Mouse (Mus musculus): ENCODE data around the gene Stn1.
"Not testable (repeated sequence)": the region's sequence is repeated elsewhere in the genome, so short reads cannot be mapped to it uniquely, and the experiment has no call there.

Gene Stn1

GRCm38 (mm10) chr19:47537300-47537792 is at the start of gene Stn1:
Gene Stn1, minus strand, starts transcription at chr19:47537507.
- in situ Hi-C loops (cut with MboI; ENCODE audit: low sequenced_read_pairs): no loop called here

GRCm38 (mm10) chr19:47587009-47587408 is 49.7 kb upstream of the Stn1 start:
- in situ Hi-C loops (cut with MboI; ENCODE audit: low sequenced_read_pairs): no loop called here

DNA sequence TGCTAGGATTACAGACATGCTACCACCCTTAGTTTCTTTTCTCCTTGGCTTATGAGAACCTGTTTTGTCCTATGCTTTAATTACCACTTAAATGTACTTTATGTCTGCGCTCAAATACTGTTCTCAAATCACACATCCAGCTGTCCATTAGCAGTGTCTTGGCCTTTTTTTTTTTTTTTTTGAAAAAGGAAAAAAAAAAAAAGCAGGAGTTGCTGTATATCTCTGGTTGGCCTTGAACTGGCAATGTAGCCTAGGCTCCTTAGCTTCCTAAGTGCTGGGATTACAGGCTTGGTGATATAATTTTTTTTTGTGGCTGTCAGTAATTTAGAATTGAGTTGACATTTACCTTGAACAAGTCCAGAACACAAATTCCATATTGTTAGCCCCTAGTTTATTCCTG is 48.5 kb upstream of the Stn1 start:
- in situ Hi-C loops (cut with MboI; ENCODE audit: low sequenced_read_pairs): no loop called here

GRCm38 (mm10) chr19:47579788-47580631 is 42.7 kb upstream of the Stn1 start:
- in situ Hi-C loops (cut with MboI; ENCODE audit: low sequenced_read_pairs): no loop called here

DNA sequence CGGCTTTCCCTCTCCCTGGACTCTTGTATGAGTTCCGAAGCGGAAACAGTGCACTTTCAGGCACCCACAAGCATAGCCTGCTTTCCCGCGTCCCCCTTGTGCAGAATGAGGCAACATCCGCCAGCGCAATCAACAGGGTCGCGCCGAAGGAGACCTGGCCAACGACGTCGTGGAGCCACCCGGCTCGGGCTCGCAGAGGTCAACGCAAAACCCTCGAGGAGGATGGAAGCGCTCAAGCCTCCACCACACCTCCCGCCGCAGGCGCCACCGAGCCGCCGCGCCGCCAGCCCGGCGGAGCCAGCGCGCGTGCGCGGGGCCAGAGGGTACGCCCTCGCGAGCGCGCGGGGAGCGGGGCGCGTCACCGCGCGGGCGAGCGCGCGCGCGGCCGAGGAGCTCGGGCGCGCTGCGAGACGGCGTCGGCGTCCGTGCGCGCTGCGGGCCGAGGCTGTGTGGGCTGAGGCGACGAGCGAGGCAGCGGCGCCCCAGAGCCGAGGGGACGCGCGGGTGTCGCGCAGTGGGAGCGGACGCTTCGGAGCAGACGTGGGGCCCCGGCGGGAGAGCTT is 42.0 kb upstream of the Stn1 start, which contains the start of gene Slk:
TSS of gene Slk (plus strand) at position 454 of the 563 bp plus-strand sequence.
- in situ Hi-C loops (cut with MboI; ENCODE audit: low sequenced_read_pairs): no loop called here

DNA sequence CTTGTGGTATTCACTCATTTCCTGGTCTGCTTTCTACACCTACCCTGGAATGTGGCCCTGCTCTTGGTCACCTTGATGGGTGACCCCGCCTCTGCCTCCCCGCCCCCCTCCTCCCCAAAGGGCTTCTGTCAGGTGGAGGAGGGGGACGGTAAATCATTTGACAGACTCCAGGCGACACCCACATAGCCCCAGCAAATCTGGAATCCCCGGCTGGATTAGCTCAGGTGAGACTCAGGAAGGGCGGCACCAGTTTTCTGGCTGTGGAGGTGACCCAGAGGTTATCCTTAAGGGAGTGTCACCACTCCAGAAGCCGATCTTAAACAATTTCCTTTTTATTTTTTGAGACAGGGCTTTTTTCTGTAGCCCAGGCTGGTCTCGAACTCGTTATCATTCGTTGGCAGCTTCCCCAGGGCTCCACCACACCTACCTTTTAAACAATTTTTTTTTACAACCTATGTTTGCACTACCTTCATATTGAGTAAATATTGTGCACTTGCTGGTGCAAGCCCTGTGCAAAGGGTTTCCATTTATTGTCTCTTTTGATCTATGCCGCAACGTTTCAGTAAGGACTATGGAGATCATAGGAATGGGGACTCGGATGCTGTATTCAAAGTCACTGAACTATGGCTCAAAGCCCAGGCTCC is 41.4 kb upstream of the Stn1 start:
- in situ Hi-C loops (cut with MboI; ENCODE audit: low sequenced_read_pairs): no loop called here

GRCm38 (mm10) chr19:47573718-47574117 is 36.4 kb upstream of the Stn1 start:
- in situ Hi-C loops (cut with MboI; ENCODE audit: low sequenced_read_pairs): no loop called here

DNA sequence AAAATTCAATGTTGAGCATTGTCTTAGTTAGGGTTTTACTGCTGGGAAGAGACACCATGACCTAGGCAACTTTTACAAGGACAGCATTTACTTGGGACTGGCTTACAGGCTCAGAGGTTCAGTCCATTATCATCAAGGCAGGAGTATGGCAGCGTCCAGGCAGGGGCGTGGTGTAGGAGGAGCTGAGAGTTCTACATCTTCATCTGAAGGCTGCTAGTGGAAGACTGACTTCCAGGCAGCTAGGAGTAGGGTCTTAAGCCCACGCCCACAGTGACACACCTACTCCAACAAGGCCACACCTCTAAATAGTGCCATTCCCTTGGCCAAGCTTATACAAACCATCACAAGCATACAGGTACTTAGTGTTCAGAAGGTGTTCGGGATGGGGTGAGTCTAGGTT is 34.7 kb upstream of the Stn1 start:
- in situ Hi-C loops (cut with MboI; ENCODE audit: low sequenced_read_pairs): not testable (repeated sequence)

- in situ Hi-C loops (cut with MboI; ENCODE audit: low sequenced_read_pairs): no loop called here
Measured at GRCm38 (mm10) chr19:47570042-47570441, 32.7 kb upstream of the Stn1 start.

DNA sequence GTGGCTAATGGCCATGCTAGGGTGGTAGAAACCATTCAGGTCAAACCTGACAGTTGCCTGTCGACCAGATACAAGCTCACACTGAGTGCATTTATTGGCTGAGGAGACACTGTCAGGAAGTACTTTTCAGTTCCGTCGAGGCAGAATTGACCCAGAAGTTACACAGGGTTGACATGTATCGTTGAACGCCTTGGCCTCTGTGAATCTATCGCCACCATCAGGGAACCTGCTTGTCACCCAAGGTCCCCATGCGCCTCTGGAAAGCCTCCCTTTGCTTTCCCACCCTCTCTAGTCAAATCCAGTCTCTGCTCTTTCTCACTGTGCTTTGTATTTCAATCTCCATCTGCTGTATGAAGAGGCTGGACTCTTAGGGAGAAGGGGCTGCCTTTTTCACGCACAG is 28.7 kb upstream of the Stn1 start:
- in situ Hi-C loops (cut with MboI; ENCODE audit: low sequenced_read_pairs): no loop called here

DNA sequence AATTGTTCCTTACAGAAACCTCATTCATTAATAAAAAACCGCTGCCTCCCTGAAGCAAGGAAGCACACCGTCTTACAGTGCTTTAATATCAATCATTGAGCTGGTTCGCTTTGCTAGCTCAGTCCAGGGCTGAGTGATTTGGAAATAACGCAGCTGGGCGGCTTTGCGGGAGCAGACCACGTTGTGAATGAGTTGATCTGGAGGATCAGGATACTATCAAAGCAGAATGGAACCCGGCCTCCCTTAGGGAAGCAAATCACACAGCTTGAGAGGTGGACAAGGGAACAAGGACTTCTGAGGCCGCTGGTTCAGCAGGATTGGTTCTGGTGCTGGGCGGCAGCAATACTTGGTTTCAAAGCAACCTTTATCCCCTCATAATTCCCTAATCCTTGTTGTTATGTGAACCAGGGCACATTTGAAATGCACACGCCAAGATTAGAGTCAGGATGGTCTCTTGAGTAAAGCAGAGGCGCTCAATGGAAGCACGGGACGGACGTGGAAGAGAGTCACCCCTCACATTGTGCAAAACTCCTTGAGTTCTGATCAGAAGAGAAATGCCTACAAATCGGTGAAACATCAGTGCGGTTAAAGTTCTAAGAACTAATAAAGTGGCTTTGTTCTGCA is 27.8 kb upstream of the Stn1 start:
- in situ Hi-C loops (cut with MboI; ENCODE audit: low sequenced_read_pairs): no loop called here

- in situ Hi-C loops (cut with MboI; ENCODE audit: low sequenced_read_pairs): no loop called here
Measured at GRCm38 (mm10) chr19:47563715-47564114, 26.4 kb upstream of the Stn1 start.

DNA sequence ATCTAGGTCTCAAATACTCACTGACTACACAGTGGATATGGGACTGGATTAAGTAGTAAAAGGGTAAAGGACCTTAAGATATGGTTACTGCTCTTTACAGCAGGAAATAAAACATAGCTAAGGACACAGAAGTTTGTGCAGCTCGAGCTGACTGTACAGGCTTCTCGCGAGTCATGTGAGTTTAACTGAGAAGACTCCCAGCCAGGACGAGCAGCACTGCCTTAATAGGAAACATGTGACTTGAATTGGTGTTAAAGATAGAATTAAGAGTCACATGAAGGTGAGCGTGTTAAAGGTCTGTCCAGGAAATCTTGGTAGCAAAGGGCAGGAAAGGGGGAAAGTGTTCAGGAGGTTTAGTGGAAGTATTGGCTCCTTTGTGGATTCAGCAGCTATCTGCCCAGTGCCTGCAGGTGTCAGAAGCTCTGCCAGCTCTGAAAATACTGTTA is 24.7 kb upstream of the Stn1 start:
- in situ Hi-C loops (cut with MboI; ENCODE audit: low sequenced_read_pairs): no loop called here

GRCm38 (mm10) chr19:47560544-47561161 is 23.3 kb upstream of the Stn1 start:
- in situ Hi-C loops (cut with MboI; ENCODE audit: low sequenced_read_pairs): no loop called here

DNA sequence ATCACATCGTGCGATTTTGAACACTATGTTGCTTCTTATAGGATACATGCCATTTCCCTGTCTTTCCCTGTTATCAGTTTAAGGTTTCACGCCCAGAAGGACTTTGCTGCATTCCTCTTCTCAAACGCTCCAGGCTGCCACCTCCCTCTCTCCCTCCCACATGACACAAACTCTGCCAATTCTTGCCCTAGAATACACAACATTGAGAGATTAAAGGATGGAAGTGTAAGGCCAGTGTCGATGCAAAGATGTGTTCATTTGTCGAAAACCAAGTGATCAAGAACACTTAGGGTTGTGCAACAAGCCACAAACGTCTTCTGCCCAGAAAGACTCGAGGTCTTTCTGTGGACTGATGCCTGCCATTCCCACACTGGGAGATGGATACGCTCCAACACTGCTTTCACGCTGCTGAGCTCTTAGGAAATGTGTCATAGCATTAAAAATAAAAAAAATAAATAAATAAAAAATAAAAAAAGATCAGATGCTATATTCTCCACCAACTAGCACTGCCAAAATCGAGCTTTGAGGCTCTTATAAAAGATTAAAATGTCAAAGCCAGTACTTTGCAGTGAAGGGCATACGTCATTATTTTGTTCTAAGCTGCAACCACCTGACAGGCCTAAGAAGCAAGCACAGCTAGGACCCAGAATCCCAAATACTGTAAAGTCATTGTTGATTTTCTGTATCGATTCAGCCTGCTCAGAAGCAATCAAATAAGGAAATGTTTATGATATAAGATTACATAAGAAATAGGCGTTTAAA is 22.6 kb upstream of the Stn1 start:
- in situ Hi-C loops (cut with MboI; ENCODE audit: low sequenced_read_pairs): no loop called here

GRCm38 (mm10) chr19:47559145-47559544 is 21.8 kb upstream of the Stn1 start:
- in situ Hi-C loops (cut with MboI; ENCODE audit: low sequenced_read_pairs): no loop called here

DNA sequence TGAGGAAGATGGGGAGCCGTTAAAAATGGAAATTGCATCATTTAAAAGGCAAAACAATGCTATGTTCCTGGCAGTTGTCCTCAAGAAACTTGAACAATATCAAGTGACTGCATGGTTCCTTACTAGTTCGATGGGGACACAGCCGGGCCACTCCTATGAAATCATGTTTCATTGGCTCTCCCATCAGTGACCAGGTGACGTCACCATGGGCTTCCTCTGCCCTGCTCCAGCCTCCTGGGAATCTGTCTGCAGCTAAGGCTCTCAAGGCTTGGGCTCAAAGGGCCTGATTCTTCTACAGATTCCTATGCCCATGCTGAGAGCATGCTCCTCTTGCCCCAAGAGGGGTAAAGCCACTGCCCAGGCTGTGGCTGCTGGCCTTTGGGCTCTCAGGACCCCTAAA is 12.3 kb upstream of the Stn1 start:
- in situ Hi-C loops (cut with MboI; ENCODE audit: low sequenced_read_pairs): no loop called here

DNA sequence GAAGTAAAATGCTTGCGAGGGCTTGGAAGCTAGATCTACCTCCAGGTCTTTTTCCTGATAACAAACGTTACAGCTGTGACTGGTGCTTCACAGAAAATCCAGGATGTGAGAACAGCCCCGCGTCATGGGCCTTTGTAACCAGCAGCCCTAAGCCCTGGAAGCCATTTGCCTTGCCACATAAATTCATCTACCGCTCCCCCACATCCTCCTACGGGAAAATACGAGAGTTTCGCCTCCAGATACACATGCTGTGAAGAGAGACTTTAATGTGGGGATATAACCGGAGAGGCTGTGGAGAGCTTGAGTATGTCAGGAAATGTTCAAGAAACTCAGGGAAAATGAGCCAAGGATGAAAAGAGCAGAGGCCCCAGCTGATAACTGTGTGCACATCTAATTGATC is 11.9 kb upstream of the Stn1 start:
- in situ Hi-C loops (cut with MboI; ENCODE audit: low sequenced_read_pairs): no loop called here

DNA sequence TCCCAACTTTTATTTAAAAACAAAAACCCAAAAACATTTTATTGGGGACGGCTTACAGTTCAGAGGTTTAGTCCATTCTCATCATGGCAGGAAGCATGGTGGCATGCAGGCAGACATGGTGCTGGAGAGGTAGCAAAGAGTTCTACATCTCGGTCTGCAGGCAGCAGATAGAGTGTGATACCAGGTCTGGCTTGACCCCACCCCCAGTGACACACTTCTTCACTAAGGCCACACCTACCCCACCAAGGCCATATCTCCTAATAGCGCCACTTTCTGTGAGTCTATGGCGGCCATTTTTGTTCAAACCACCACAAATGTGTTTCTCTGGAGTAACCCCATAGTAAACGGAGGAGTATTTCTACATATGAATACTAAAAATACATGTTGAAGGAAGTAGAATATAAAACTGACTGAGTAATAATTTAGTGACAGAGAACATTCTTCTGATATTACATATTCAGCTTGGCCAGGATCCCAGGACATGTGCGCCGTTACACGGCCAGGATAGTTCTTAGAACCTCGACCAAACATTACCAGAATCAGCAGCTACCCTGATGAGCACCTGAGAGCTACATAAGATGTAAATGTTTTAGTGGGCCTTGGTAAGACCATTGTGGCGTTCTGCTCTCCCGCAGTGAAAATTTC is 11.2 kb upstream of the Stn1 start:
- in situ Hi-C loops (cut with MboI; ENCODE audit: low sequenced_read_pairs): no loop called here

DNA sequence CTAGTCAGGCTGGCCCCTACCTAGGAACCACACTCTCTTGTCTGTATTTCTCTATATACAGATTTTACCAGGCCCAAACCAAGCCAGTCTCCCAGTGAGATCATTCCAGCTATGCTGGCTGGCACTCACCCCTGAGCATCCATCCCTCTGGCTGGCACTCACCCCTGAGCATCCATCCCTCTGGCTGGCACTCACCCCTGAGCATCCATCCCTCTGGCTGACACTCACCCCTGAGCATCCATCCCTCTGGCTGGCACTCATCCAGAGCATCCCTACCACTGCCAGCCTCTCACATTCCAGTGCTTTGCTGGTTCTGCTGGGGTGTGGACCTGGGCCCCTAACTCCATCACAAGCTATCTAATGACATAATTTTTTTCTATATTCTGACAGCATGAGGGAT is 8.2 kb upstream of the Stn1 start:
- in situ Hi-C loops (cut with MboI; ENCODE audit: low sequenced_read_pairs): no loop called here

All from CH12F3 (cell line).